Mouse (Mus musculus): ENCODE results near the gene Pigp. TPM values are rescaled to one million over a fixed set of nuclear protein-coding genes. Genes with fewer than 3 reads are reported as not detected.

The Pigp gene
- 100 to 1,000 TPM; 101 to 113 TPM for total RNA-seq (2021)
- polyA plus RNA-seq (2012; rRNA removed) = 49.4 and 86.4 TPM in 2 replicates
- long read RNA-seq, transcript Pigp-202 (5 exons, 745 nt) = major isoform, 34 of 51 reads
- long read RNA-seq, transcript Pigp-203 (5 exons, 966 nt) = minor isoform, 6 of 51 reads
- long read RNA-seq, partial matches to known transcripts = 1 of 51 reads
- long read RNA-seq, other reads (novel, unspliced or antisense) = 2 of 51 reads

DNA sequence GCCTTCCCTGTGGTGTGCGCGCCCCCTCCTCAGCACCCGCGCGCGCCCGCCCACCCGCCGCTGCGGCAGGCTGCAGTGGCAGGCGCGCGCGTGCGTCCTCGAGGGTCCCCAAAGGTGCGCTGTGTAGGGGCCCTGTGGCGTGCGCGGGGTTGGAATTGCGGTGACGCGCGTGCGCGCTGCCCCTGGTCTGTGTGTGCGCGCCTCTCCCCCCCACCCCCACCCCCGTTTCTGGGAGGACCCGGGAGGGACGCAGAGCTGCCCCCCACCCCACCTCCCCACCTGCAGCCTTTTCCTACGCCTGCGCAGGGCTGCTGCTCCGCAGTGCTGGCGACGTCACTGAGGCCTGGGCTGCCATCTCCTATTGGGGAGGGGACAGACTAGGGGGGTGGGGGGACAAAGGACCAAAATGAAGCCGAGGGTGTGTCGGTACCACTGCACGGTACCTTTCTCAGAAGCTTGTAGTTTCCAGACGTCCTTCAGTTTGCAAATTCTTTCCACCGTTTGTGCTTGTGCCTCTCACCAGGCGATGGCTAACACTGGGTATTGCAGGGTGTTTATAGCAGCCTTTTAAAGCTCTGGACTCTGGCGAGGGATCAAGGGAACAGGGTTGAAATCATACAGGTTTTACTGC lies at the start of gene Pigp:
TSS of gene Pigp (minus strand) at position 542 of the 631 bp plus-strand sequence.
- Histone ChIP-seq H3K79me2 (replicated peaks; ENCODE audit: control insufficient read depth, insufficient read depth, low read length) (no peaks in the 10 kb centered on the region), H3K4me1 (ENCODE audit: control insufficient read depth, insufficient read depth, low read length) (peaks cover 4% of the 10 kb centered on the region), H3K9ac (ENCODE audit: low read depth, low read length) (peak within 1 kb of the TSS; percentile 92), H3K27me3 (ENCODE audit: control insufficient read depth, insufficient read depth, low read length) (no peaks in the 10 kb centered on the region), H3K36me3 (ENCODE audit: control insufficient read depth, insufficient read depth, low read length) (peaks cover 6% of the 10 kb centered on the region), H3K4me3 (peak within 1 kb of the TSS; percentile 87), H3K27ac (peak within 1 kb of the TSS; percentile 99)
- intact Hi-C loops (cut with DNase I) = loop anchor here (1.0 to 5.0 kb wide), 2 partner anchors 156 to 198 kb away; partner anchors contain the start of gene Vps26c
- WGBS = under 1% methylated on average over 43 of the region's 43 CpGs
- peak; percentile 65 to 70 for DNase-seq
- TF ChIP-seq CTCF (IDR thresholded peaks at IDR 0.05) = peak; percentile 55
- TF ChIP-seq POLR2A (IDR thresholded peaks at IDR 0.05; ENCODE audit: insufficient read depth, low read depth, low read length) = 0 out of 2 replicates have a peak, but pooled peaks have one; percentile 12
- 0 out of 2 replicates have a peak, but pooled peaks have one; percentile 10 for TF ChIP-seq EP300 (IDR thresholded peaks at IDR 0.05; ENCODE audit: insufficient read depth, low read depth, low read length)

DNA sequence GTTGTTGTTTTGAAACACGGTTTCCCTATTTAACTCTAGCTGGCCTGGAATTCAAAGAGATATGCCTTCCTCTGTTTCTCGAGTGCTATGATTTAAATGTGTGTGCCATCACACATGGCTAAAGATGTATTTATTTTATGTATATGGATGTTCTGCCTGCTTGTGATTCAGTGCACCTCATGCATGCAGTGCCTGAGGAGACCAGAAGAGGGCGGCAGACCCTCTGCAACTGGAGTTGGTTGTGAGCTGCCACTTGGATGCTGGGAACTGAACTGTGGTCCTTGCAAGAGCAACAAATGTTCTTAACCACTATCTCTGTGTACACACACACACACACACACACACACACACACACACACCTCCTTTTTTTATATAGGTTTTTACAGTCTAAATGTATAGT lies 48.9 kb upstream of the Pigp start:
- TF ChIP-seq EP300 (IDR thresholded peaks at IDR 0.05; ENCODE audit: insufficient read depth, low read depth, low read length) (no peak), POLR2A (IDR thresholded peaks at IDR 0.05; ENCODE audit: insufficient read depth, low read depth, low read length) (no peak), CTCF (IDR thresholded peaks at IDR 0.05) (peak; percentile 51)
- peaks cover 2% of the 10 kb centered on the region for H3K36me3 ChIP-seq (ENCODE audit: control insufficient read depth, insufficient read depth, low read length)
- no peak overlapping the region for H3K27ac ChIP-seq
- no peak for DNase-seq
- WGBS = 95% methylated on average over 3 of the region's 3 CpGs
- H3K79me2 ChIP-seq (replicated peaks; ENCODE audit: control insufficient read depth, insufficient read depth, low read length) = no peaks in the 10 kb centered on the region
- no peaks in the 10 kb centered on the region for H3K4me1 ChIP-seq (ENCODE audit: control insufficient read depth, insufficient read depth, low read length)
- no peaks in the 10 kb centered on the region for H3K27me3 ChIP-seq (ENCODE audit: control insufficient read depth, insufficient read depth, low read length)
- no peak overlapping the region for H3K9ac ChIP-seq (ENCODE audit: low read depth, low read length)
- intact Hi-C loops (cut with DNase I) = no loop called here
- no peak overlapping the region for H3K4me3 ChIP-seq

DNA sequence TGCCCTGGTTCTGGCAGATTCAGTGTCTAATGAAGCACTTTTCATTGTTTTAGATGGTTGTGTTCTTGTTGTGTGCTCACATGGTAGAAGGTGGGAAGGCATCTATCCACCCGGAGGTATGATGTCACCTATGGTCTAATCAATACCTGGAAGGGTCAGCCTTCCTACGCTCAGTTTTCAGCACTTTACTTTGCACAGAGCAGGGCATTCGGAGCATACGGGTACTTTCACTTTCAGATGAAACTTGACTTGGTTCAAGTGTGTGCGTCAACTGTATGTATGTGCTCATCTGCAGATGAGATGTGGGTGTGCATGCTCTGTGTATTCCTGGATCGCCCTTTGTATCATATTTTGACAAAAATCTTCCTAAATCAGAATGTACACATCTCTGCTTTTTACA lies 42.5 kb upstream of the Pigp start:
- no peak overlapping the region for H3K9ac ChIP-seq (ENCODE audit: low read depth, low read length)
- peaks cover 5% of the 10 kb centered on the region; the same call in 1 of the 2 replicates for H3K36me3 ChIP-seq (ENCODE audit: control insufficient read depth, insufficient read depth, low read length)
- intact Hi-C loops (cut with DNase I) = no loop called here
- H3K27me3 ChIP-seq (ENCODE audit: control insufficient read depth, insufficient read depth, low read length) = no peaks in the 10 kb centered on the region
- no peak overlapping the region for H3K27ac ChIP-seq
- H3K4me1 ChIP-seq (ENCODE audit: control insufficient read depth, insufficient read depth, low read length) = no peaks in the 10 kb centered on the region
- no peak for TF ChIP-seq EP300 (IDR thresholded peaks at IDR 0.05; ENCODE audit: insufficient read depth, low read depth, low read length)
- no peak for TF ChIP-seq CTCF (IDR thresholded peaks at IDR 0.05)
- no peak for TF ChIP-seq POLR2A (IDR thresholded peaks at IDR 0.05; ENCODE audit: insufficient read depth, low read depth, low read length)
- H3K79me2 ChIP-seq (replicated peaks; ENCODE audit: control insufficient read depth, insufficient read depth, low read length) = no peaks in the 10 kb centered on the region
- 88% methylated on average over 6 of the region's 6 CpGs for WGBS
- no peak overlapping the region for H3K4me3 ChIP-seq
- no peak for DNase-seq

DNA sequence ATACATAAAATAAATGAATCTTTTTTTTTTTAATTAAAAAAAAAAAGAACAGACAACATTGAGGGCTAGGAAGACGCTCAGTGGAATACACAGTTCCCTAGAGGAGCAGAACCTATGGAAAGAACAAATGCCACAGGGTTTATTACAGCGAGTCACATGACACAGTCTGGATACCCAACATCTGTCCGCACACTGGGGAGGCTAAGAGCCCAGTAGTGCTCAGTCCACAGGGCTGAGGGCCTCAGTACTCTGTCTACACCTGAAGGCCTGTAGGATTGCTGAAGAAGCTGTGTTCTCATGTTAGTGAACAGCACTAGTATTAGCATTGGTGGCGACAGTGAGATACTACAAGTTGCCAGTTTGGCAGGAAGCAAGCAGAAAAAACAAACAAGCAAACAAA lies 41.1 kb upstream of the Pigp start:
- Histone ChIP-seq H3K9ac (ENCODE audit: low read depth, low read length) (no peak overlapping the region), H3K4me3 (no peak overlapping the region), H3K4me1 (ENCODE audit: control insufficient read depth, insufficient read depth, low read length) (no peaks in the 10 kb centered on the region), H3K79me2 (replicated peaks; ENCODE audit: control insufficient read depth, insufficient read depth, low read length) (no peaks in the 10 kb centered on the region), H3K36me3 (ENCODE audit: control insufficient read depth, insufficient read depth, low read length) (peaks cover 5% of the 10 kb centered on the region; the same call in 1 of the 2 replicates), H3K27me3 (ENCODE audit: control insufficient read depth, insufficient read depth, low read length) (no peaks in the 10 kb centered on the region), H3K27ac (no peak overlapping the region)
- 96% methylated on average over 4 of the region's 4 CpGs for WGBS
- intact Hi-C loops (cut with DNase I) = no loop called here
- DNase-seq = no peak
- no peak for TF ChIP-seq POLR2A (IDR thresholded peaks at IDR 0.05; ENCODE audit: insufficient read depth, low read depth, low read length)
- no peak for TF ChIP-seq EP300 (IDR thresholded peaks at IDR 0.05; ENCODE audit: insufficient read depth, low read depth, low read length)
- no peak for TF ChIP-seq CTCF (IDR thresholded peaks at IDR 0.05)

DNA sequence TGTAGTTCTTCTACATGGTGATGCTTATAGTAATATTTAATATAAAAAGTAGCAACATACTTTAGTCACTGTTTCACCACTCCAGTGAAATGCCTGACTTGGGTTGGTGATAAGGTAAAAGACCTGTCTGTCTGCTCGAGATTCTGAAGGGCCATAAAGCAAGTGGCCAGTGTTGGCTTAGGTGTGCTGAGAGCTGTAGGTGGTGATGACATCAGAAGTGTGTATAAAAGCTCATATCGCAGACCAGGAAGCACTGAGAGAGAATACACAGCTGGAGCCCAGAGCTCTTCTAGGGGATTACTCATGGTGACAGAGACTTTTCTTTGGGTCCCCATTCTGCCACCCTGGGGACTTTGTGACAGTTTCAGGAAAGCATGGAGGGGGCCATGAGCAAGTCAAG lies 40.6 kb upstream of the Pigp start:
- TF ChIP-seq POLR2A (IDR thresholded peaks at IDR 0.05; ENCODE audit: insufficient read depth, low read depth, low read length) (no peak), EP300 (IDR thresholded peaks at IDR 0.05; ENCODE audit: insufficient read depth, low read depth, low read length) (no peak), CTCF (IDR thresholded peaks at IDR 0.05) (no peak)
- Histone ChIP-seq H3K36me3 (ENCODE audit: control insufficient read depth, insufficient read depth, low read length) (peaks cover 4% of the 10 kb centered on the region; the same call in 1 of the 2 replicates), H3K27ac (no peak overlapping the region), H3K9ac (ENCODE audit: low read depth, low read length) (no peak overlapping the region), H3K79me2 (replicated peaks; ENCODE audit: control insufficient read depth, insufficient read depth, low read length) (no peaks in the 10 kb centered on the region), H3K4me3 (no peak overlapping the region), H3K27me3 (ENCODE audit: control insufficient read depth, insufficient read depth, low read length) (no peaks in the 10 kb centered on the region), H3K4me1 (ENCODE audit: control insufficient read depth, insufficient read depth, low read length) (no peaks in the 10 kb centered on the region)
- WGBS = 78% methylated on average over 2 of the region's 2 CpGs
- DNase-seq = no peak
- intact Hi-C loops (cut with DNase I) = no loop called here

DNA sequence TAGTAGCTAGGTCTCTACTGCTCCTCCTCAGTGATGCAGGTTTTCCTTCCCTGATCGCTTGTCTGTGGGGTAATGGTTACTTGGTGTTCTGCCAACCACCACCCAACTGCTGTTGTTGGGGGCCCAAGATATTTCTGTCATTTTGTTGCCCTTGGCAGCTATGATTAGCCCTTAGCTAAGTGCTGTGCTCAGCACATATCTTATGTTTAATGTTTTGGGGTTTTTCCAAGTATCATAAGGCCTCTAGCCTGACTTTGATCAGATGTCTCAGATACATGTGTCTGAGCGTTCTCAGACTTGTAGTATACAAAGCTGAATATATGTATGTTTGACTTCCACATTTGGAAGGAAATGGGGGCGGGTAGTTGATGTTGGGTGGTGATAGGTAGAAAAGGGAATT lies 39.6 kb upstream of the Pigp start:
- no peak for DNase-seq
- Histone ChIP-seq H3K9ac (ENCODE audit: low read depth, low read length) (no peak overlapping the region), H3K27ac (no peak overlapping the region), H3K4me1 (ENCODE audit: control insufficient read depth, insufficient read depth, low read length) (no peaks in the 10 kb centered on the region), H3K79me2 (replicated peaks; ENCODE audit: control insufficient read depth, insufficient read depth, low read length) (no peaks in the 10 kb centered on the region), H3K4me3 (no peak overlapping the region), H3K27me3 (ENCODE audit: control insufficient read depth, insufficient read depth, low read length) (no peaks in the 10 kb centered on the region), H3K36me3 (ENCODE audit: control insufficient read depth, insufficient read depth, low read length) (peaks cover 4% of the 10 kb centered on the region; the same call in 1 of the 2 replicates)
- intact Hi-C loops (cut with DNase I) = no loop called here
- WGBS = 64% methylated on average over 3 of the region's 3 CpGs
- no peak for TF ChIP-seq EP300 (IDR thresholded peaks at IDR 0.05; ENCODE audit: insufficient read depth, low read depth, low read length)
- TF ChIP-seq CTCF (IDR thresholded peaks at IDR 0.05) = no peak
- no peak for TF ChIP-seq POLR2A (IDR thresholded peaks at IDR 0.05; ENCODE audit: insufficient read depth, low read depth, low read length)

Measured in heart, adult 2 months (tissue).